Mouse (Mus musculus) induced T-regulatory cell, adult 2 months (primary cell): ENCODE results near the gene Men1.
"Not testable (repeated sequence)": the region's sequence is repeated elsewhere in the genome, so short reads cannot be mapped to it uniquely, and the experiment has no call there.

ENCODE experiments used
- DNase-seq: peaks from one replicate; pipeline ENCODE4 v3.0.0-alpha.2; 2012; ENCODE audit warnings: low read depth

The Men1 gene

DNA sequence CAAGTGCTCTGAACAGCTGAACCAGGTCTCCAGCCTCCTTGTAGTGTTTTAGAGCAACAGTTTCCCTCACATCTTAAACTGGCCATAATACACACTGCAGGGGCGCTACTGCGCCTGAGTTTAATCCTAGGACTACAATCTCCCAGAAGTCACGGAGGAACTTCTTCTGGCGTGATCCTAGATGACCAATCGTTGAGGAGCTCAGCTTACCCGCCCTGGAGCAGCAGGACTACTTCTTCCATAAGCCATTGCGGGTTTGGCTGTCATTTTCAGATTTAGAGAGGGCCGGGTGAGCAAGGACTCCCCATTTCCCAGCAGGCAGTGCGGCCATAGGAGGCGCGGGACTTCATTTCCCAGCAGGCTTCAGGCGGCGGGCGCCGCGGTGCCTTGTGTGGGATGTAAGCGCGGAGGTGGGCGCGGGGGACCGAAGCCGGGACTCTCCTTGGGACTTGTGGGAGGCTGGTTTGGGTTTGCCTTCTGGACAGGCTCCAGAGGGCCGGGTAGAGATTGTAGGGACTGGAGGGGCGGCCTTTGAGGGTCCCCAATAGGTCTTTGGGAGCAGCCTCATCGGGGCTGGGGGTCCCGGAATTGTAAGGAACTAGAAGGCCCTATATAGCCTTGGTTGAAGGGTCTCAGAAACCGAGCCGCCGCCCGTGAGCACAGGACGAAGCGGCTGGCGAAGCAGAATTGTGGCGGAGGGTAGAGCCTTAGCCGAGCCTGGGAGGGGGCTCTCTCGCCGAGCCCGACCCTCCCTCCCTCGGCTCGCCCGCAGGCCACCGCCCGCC is at the start of gene Men1:
Gene Men1 (plus strand): TSS at position 307 of the 785 bp plus-strand sequence.
- DNase-seq: peak; percentile 94

- DNase-seq: no peak
Observed at GRCm38 (mm10) chr19:6285226-6285625, 49.6 kb upstream of the Men1 start.

- no peak for DNase-seq
Observed at GRCm38 (mm10) chr19:6285632-6286433, 48.9 kb upstream of the Men1 start.

- DNase-seq: no peak
Observed at GRCm38 (mm10) chr19:6286434-6287401, 48.1 kb upstream of the Men1 start.

DNA sequence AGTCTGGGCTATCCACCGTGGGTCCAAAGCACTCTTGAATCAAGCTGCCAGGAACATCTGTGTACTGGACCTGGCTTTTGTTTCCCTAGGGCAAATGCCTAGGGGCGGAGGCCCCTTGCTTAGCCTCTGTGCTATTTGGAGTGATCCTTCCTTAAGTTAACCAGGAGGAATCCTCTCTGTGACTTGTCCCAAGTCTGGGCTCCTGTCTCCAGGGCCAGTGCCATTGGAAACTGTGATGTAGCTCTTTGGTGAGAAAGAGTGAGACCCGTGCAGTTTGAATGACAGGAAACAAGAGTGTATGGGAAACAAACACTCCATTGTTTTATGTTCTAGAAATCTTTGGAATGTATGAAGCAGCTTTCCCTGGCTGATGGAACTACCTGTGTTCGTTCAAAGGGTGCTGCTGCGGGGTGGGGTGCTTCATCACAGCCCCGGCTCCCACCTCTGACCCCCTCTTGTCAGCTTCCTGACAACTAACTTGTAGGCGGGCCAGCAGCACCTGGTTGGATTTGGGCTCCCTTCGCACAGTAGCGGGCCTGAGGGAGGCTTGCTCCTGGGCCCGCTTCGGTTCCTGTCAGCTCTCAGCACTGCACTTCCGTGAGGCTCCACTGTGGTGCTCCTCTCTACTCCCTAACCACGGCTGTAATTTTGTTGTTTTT is 46.4 kb upstream of the Men1 start:
- DNase-seq: no peak

DNA sequence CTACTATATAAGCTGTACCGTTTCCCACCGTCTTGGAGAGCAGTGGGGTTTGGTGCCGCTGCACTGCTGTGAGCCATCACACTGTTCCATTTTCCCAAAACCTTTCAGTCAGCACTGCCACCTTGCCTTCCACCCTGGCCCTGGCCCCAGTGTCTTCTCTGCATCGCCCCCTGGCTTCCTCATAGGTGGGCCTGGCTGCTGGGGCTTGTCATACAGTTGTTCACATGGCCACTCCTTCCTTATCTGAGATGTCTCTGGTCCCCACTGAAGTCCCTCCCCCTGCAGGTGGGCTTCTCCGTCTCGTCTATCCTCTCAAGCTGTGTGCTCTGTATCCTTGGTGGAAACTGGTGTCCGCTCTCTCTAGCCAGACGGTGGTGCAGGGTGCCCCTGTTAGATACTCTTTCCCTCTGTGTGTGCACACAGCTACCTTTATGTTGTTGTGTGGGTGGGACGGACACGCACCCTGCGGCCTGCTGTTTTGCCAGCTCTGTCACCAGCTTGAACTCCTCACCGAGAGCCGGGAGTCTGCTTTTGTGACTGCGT is 45.0 kb upstream of the Men1 start:
- DNase-seq: no peak

DNA sequence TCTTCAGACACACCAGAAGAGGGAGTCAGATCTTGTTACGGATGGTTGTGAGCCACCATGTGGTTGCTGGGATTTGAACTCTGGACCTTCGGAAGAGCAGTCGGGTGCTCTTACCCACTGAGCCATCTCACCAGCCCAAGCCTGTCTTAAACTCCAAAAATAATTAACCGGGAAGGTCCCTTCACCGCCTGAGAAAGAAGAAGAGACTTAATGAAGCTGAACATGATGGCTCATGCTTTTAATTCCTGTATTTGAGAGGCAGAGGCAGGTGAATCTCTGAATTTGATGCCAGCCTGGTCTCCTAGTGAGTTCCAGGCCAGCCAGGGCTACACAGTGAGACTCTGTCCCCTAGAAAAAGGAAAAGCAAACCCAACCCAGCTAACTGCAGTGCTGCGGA is 44.1 kb upstream of the Men1 start:
- not testable (repeated sequence) for DNase-seq

DNA sequence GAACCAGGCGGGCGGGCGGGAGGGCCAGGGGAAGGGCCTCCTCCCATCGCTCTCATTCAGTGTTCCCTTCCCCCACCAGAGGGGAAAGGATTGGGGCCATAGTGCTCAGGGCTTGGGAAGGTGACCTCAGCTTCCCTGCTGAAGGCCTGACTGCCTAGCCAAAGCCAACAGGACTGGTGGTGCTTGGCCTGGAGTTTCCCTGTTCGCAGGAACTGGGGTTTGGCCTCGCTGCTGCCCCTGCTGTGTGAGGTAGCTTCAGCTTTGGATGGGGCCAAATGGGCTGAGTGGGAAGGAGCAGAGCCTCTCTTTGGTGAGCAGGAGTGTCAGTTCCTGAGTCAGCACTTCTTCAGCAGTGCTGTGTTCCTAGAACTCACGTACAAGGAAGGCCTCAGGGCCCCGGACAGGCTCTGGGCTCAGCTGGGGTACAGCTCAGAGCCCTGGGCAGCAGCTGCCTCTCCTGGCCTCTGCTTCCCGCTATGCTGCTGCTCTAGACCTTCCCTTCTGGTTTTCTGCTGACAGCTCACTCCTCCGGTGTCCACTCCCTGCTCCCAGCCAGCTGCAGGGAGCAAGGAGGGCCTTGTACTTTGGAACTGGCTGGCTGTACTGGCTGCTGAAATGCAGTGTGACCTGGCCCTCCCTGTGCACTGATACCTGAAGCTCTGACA is 43.5 kb upstream of the Men1 start:
- peak; percentile 38 for DNase-seq

GRCm38 (mm10) chr19:6292262-6292661 is 42.5 kb upstream of the Men1 start:
- DNase-seq: no peak

- DNase-seq: no peak
Observed at GRCm38 (mm10) chr19:6294301-6294700, 40.5 kb upstream of the Men1 start.

DNA sequence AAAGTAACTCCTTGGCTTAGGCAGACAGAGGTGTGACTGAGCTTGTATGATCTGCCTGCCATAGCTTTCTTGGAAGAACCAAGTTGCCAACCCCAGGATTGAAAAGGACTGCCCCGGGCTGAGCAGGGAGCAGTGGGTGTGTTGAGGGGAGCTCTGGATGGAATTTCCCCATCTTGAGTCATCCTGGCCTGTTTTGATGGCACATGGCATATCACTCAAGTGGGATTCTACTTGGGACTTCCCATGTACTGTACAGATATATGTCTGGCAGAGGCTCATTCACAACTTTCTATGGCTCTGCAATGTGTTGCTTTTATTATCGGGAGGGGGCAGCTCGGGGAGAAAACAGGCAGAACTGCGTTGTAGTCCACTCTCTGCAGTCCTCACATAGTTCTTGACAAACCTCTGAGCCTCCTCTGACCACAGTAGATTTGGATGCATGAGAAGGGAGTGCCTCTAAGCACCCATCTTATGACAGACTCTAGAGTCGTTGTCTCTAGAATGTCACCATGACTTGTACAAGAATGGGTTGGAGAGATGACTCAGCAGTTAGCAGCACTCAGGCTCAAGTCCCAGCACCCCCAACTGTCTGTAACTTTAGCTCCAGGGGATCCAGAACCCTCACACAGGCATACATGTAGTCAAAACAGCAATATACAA is 38.1 kb upstream of the Men1 start:
- DNase-seq: peak; percentile 52

GRCm38 (mm10) chr19:6297641-6298040 is 37.1 kb upstream of the Men1 start:
- DNase-seq: peak; percentile 86

GRCm38 (mm10) chr19:6299003-6299402 is 35.8 kb upstream of the Men1 start:
- DNase-seq: peak; percentile 71

- DNase-seq: peak; percentile 67
Observed at GRCm38 (mm10) chr19:6299450-6300267, 35.1 kb upstream of the Men1 start.

DNA sequence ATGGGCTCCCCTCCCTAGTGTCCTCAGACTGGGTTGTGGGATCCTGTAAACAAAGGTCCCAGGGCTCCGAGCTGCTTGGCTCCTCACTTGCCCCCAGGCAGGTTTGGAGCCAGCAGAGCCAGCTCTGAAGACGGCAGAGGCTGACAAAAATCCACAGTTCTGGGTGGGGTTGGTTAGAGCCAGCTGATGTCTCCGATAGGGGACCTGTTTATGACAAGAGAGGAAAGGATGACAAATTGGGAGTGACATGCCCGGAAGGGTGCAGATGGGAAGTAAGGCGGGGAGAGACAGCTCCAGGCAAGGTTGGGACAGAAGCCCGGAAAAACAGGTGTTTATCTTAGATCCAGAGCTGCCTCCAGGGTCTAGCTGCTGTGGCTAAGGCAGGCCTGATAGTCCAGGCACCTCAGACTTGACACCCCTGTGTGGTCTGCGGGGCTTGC is 34.4 kb upstream of the Men1 start:
- no peak for DNase-seq

- DNase-seq: no peak
Observed at GRCm38 (mm10) chr19:6302114-6302513, 32.7 kb upstream of the Men1 start.

- no peak for DNase-seq
Observed at GRCm38 (mm10) chr19:6302522-6302921, 32.3 kb upstream of the Men1 start.

- no peak for DNase-seq
Observed at GRCm38 (mm10) chr19:6303831-6304230, 30.9 kb upstream of the Men1 start.
